Mouse (Mus musculus) splenic B cell, adult 2 months (primary cell): ENCODE results near the gene Vwa8.
A peak's percentile ranks its signal among the peaks of the same experiment; 100 is the strongest.

ENCODE experiments used
- DNase-seq: peaks from one replicate; pipeline ENCODE4 v3.0.0-alpha.2; 2011; ENCODE audit warnings: low read depth, low spot score
- H3K27me3 ChIP-seq: 2 replicates; pipeline ENCODE4 v1.6.1; 2012; ENCODE audit warnings: mild to moderate bottlenecking, low read length, moderate library complexity, mixed read lengths; ENCODE audit not compliant: control insufficient read depth, poor library complexity, insufficient read depth, severe bottlenecking
- H3K36me3 ChIP-seq: 2 replicates; pipeline ENCODE4 v1.6.1; 2012; ENCODE audit warnings: mild to moderate bottlenecking, low read length, moderate library complexity, mixed read lengths; ENCODE audit not compliant: control insufficient read depth, poor library complexity, insufficient read depth, severe bottlenecking

The Vwa8 gene

DNA sequence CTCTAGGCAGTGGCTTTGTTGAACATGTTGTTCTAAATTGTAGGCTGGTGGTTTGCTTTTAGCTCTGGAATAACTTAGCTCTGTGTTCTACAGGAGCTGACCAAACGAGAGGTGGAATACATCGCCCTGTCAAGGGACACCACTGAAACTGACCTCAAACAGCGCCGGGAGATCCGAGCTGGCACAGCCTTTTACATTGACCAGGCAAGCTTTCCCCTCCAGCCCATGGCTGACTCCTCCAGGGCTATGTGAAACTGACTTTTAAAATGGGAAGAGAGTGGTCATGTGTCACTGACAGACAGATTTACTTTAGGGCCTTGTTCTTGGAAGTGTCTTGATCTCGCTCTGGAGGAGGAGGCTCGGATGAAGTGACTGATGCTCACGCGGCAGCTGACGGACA is 63.2 kb downstream of the Vwa8 start:
- Histone ChIP-seq H3K27me3 (no peaks in the 10 kb centered on the region), H3K36me3 (no peaks in the 10 kb centered on the region)
- no peak for DNase-seq

DNA sequence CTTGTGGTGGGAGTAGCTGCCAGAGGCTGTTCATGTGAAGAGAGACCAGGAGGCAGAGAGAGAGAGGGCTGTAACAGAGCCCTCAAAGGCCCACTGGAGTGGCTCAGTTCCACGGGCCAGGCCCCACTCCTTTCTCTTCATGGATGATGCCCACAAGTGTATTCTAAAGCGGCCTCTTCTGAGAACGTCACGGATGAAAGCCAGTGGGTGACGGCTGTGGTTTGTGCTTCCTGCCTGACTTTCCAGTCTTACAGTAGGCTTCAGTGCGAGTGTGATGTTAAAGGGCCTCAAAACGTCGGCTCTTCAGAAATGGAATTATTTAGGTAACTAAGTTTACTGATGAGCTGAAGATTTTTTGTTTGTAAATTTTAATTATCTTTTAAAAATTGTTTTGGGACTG is 65.3 kb downstream of the Vwa8 start:
- H3K36me3 ChIP-seq = no peaks in the 10 kb centered on the region
- DNase-seq = peak; percentile 81
- no peaks in the 10 kb centered on the region for H3K27me3 ChIP-seq

DNA sequence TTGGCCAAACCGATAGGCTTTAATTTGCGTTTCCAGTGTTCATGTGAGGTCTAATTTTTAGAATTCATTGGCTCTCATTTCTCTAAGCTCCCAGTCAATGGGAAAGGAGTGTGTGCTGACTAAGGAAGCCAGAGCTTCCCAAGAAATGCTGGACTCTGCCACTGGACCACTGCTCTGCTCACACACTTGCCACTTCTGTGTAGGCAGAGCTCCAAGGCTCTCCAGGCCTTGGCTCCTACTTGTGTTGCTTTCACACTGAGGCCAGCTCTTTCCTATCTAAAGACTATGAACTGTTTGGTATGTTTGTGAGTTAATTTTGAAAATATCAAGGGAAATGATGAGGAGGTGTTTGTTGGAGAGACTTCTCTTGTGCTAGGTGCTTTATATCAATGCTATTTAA is 67.8 kb downstream of the Vwa8 start:
- no peaks in the 10 kb centered on the region for H3K36me3 ChIP-seq
- DNase-seq = no peak

DNA sequence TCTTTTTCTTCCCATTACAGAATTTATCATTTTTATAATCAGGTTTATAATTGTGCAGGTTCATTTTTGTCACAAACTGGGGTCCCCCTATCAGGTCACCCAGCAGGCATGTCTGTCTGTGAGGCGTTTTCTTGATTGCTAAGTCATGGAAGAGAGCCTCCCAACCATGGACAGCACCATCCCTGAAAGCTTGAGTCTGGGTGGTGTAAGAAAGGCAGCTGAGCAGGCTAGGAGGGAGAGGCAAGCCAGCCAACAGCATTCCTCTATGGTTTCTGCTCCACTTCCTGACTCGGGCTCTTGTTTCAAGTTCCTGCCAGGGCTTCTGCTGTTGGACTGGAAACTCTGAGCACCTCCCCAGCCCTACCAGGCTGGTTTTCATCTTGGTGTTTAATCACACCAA is 72.4 kb downstream of the Vwa8 start:
- no peak for DNase-seq
- no peaks in the 10 kb centered on the region for H3K27me3 ChIP-seq
- H3K36me3 ChIP-seq = no peaks in the 10 kb centered on the region

More for the DNA sequence above, 67.8 kb downstream of the Vwa8 start:
- H3K27me3 ChIP-seq = no peaks in the 10 kb centered on the region

DNA sequence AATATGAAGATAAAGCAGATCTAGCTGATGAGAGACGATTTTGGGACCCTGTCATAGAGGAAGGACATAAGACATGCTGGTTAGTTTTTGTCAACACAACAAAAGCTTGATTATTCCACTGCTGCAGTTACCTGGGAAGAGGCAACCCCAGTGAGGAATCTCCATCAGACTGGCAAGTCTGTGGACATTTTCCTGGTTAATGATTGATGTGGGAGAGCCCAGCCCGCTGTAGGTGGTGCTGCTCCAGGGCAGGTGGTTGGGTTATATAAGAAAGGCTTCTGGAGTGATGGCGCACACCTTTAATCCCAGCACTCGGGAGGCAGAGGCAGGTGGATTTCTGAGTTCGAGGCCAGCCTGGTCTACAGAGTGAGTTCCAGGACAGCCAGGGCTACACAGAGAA is 74.8 kb downstream of the Vwa8 start:
- no peaks in the 10 kb centered on the region for H3K27me3 ChIP-seq
- no peaks in the 10 kb centered on the region for H3K36me3 ChIP-seq
- no peak for DNase-seq

DNA sequence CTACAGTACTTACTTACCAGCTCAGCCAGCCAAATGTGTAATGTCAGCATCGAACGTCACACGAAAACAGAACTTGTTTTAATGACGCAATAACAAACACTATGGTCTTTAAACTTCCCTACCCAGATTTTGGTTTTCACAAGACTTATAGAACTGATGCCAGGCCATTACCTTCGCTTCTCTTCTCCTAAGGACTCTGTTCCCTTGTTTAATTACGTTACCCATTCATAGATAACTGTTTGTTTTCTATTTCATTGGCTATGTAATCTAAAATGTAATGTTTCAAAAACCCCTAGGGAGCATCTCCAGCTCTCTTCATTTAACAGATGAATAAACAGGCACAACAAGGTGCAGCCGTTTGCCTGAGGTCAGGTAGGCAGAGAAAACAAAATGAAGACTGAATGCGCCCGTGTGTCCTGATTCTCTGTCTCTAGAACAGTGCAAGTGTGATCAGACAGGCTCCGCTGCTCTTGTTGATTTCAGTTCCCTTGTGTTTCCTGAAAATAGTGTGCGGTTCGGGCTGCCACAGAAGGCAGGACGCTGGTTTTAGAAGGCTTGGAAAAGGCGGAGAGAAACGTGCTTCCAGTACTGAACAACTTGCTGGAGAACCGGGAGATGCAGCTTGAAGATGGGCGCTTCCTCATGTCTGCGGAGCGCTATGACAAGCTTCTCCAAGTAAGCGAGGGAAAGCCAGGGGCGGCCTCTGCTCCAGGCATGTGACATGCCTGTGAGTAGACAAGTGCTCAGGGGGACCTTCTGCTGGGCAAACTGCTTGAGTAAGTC is 76.1 kb downstream of the Vwa8 start:
- no peaks in the 10 kb centered on the region for H3K27me3 ChIP-seq
- H3K36me3 ChIP-seq = no peaks in the 10 kb centered on the region
- DNase-seq = no peak

DNA sequence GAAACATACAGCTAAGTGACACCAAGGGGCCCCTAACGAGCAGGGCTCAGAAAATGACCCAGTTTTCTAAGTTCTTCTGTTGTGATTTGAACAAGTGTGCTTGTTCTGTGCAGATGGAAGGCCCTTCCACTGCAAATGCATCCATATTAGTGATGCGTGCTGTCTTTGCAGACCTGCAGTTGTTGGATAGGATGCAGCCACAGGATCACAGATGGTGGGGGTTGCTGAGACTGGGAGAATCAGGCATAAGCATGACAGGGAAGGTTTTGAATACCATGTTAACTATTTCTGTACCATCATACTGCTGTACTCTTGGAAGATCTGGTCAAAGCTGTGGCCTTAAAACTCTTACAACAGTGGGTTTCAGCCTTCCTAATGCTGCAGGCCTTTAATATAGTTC is 83.2 kb downstream of the Vwa8 start:
- H3K36me3 ChIP-seq = no peaks in the 10 kb centered on the region
- no peaks in the 10 kb centered on the region for H3K27me3 ChIP-seq
- DNase-seq = no peak

DNA sequence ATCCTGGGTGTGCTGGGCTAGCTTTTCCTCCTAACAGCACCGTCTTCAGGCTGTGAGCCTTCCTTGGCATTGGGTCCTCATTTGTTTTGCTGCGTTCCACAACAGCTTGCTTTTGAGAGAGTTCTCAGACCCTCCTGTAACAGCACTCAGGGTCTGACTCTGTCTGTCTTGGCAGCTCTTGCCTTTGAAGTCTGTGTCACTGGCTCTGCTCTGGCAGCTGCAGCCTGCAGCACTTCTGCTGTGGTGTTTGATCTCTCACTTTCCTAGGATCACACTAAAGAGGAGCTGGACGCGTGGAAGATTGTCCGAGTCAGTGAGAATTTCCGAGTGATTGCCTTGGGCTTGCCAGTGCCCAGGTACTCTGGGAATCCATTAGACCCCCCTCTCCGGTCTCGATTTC is 84.5 kb downstream of the Vwa8 start:
- no peak for DNase-seq
- no peaks in the 10 kb centered on the region for H3K36me3 ChIP-seq
- H3K27me3 ChIP-seq = no peaks in the 10 kb centered on the region

DNA sequence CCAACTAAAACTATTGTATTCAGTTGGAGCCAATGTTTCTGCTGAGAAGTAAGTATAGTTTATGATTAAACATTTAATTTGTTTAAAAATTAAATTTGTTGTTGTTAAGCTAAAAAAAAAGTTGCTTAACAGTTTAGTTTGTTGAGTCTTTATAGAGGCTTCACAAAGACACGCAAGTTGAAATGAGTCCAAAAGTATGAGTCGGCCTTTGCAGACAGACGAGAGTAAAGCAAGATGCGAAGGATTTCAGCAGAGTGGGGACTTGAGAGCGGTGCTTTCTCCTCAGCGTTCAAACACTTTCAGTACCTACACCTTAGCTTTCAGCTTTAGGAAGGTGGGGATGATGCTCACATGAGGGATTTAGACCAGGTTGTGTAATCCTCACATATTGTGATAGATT is 85.7 kb downstream of the Vwa8 start:
- DNase-seq = no peak
- H3K36me3 ChIP-seq = no peaks in the 10 kb centered on the region
- no peaks in the 10 kb centered on the region for H3K27me3 ChIP-seq

DNA sequence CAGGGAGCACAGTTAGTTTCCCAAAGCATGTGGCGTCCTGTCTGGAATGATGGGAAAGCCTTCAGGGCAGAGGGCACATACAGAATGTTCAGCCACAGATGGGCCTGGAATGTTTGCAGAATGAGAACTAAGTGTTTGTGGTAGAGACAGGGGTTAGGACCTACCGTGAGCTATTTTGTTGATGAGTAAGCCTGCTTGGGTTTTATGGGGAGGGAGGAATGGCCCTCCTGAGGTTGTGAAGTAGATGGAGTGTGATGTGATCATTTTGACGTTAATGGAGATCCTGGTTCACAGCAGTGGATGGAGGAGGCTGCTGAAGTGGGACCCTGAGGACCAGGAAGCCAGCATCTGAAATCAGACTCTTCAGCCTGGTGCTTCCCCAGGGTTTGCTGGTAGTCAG is 86.9 kb downstream of the Vwa8 start:
- Histone ChIP-seq H3K36me3 (no peaks in the 10 kb centered on the region), H3K27me3 (no peaks in the 10 kb centered on the region)
- DNase-seq = no peak

DNA sequence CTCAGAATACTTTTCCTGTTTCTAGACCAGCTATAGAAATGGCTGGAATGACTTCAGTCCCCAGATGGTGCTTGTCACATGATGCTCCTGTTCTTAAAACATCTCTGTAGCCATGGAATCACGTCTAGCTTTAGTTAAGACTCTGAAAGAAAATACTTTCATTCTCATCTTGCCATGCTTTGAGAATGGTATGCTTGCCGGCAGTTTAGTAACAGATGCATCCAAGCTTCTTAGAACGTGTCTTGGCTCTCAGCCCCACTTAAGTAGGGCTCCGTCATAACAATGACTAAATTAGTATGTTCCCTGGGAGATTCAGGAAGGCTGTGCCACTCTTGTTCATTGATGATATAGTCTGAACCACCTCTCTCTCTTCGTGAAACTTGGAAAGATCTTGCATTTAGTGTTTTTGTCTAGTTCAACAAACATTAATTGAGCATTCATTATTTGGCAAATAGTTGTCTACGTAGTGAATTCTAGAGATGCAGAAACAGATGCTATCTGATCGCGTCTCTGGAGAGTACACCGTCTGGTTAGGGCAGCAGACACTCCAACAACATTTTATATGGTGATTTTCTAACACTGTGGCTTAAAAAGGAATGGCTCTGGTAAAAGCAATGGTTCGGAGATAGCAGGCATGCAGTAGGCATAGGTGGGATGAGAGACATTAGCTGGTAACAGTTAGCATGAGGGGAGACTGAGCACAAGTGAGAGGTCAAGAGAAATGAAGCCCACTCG is 93.1 kb downstream of the Vwa8 start:
- no peak for DNase-seq
- H3K36me3 ChIP-seq = no peaks in the 10 kb centered on the region
- H3K27me3 ChIP-seq = no peaks in the 10 kb centered on the region

DNA sequence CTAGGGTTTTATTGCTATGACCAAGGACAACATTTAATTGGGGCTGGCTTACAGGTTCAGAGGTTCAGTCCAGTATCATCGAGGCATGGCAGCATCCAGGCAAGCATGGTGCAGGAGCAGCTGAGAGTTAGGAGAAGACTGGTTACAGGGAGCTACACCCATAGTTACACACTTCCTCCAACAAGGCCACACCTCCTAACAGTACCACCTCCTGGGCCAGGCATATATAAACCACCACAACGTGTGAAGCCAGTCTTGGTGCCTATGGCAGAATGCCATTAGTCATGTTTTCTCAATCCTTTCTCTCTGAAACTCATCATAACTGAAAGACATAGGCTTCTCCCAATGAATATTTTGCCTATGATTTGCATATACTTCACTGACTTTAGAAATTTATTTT is 106.9 kb downstream of the Vwa8 start:
- H3K27me3 ChIP-seq = no peaks in the 10 kb centered on the region
- no peaks in the 10 kb centered on the region for H3K36me3 ChIP-seq
- no peak for DNase-seq

DNA sequence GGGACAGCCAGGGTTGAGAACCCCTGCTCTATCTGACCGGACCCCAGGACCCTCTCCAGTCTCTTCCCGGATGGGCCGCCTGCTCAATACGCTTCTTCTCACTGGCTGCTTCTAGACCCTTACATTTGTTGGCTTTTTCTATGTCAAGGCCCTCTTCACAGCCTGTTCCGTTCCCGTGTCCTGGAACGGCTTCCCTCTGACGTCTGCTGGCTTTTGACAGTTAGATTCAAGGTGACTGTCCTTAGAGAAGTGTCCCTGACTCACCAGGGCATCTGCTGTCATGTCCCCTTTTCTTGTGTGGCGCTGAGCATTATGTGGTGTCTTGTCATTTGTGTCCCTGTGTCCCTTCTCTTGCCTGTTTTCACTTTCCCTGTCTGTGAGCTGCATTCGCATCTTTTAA is 121.8 kb downstream of the Vwa8 start:
- no peak for DNase-seq
- Histone ChIP-seq H3K36me3 (no peaks in the 10 kb centered on the region), H3K27me3 (no peaks in the 10 kb centered on the region)

DNA sequence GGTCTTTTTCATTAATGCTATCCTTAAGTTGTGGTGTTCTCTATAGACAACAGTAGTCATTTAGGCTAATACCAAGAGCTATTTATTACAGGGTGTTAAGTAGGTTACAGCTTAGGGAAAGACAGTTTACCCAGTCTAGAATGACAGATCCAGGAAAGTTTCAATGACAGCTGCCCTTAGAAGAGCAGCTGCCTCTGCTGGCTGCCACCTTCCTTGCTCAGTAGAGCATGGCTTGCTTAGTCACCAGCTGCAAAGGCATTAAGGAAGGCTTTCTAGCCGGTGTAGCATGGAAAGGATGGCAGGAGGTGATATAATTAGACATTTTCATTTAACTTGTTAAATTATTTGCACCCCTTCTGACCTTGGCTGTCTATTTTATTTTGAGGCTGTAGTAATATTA is 123.6 kb downstream of the Vwa8 start:
- Histone ChIP-seq H3K36me3 (no peaks in the 10 kb centered on the region), H3K27me3 (no peaks in the 10 kb centered on the region)
- peak; percentile 12 for DNase-seq

DNA sequence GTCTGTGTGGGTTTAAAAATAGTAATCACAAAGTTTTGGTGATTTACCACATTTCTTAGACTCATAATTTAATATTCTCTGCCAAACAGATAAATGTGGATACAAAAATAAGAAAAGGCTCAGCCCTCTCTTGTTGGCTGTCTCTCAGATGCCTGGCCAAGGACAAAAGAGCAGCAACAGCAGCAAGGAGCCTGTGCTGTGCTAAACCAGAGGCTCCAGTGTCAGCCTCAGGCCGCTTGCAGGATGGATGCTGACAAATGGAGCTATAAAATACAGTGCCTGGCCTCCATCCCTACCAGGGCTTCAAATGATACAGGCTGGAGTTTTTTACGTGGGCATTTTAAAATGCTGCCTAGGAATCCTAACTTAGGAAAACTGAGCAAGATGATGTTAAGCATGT is 134.3 kb downstream of the Vwa8 start:
- no peak for DNase-seq
- no peaks in the 10 kb centered on the region for H3K36me3 ChIP-seq

More for the DNA sequence above, 134.3 kb downstream of the Vwa8 start:
- H3K27me3 ChIP-seq = no peaks in the 10 kb centered on the region
